Mouse (Mus musculus) bone marrow, adult 2 months (tissue): ENCODE measurements around the gene Gm47955.

Source experiments
- CTCF ChIP-seq: fragments of 200-500 bp; IDR thresholded peaks from 2 replicates; pipeline ENCODE4 v1.5.1; 2011; ENCODE audit warnings: low read length, control low read depth; ENCODE audit not compliant: control insufficient read depth, insufficient read depth
- POLR2A ChIP-seq: fragments of 200-500 bp; IDR thresholded peaks from 2 replicates; pipeline ENCODE4 v1.6.1; 2011; ENCODE audit warnings: low read depth, mild to moderate bottlenecking, control low read depth, low read length, borderline replicate concordance; ENCODE audit not compliant: control insufficient read depth

DNA sequence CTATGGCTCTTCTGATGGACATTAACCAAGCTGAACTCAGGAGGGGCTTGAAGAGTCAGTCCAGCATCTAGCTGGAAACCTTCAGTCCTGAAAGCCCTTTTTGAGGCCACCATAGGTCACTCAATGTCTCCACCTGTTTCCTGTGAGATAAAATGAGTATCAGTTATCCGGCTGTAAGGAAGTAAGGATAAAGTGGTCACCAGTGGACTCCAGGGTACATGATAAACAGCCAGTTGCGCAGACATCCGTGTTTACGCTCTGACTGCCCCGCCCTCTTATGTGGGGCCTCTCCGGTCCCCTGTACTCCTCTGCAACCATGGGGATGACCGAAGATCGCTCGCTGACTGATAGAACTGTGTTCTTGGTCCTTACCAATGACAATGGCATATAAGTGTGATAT is 14.3 kb downstream of the Gm47955 start:
- TF ChIP-seq CTCF = no peak
- no peak for TF ChIP-seq POLR2A
